Mouse (Mus musculus): ENCODE measurements at regions not wholly inside any gene's neighbourhood (a gene's known extent, or its start where the extent isn't known, plus 50 kb on each side); places are given as distances from the start of the nearest gene placed in this dataset.
A peak's percentile ranks its signal among the peaks of the same experiment; 100 is the strongest.

- DNase-seq (ENCODE audit: low spot score in 2 of 2) = no peak
These were observed 86.9 kb downstream of the Ndufa10 start for GRCm38 (mm10) chr1:92386752-92387151.

- no peak for DNase-seq (ENCODE audit: low spot score in 2 of 2)
These were observed 88.7 kb downstream of the Ndufa10 start for GRCm38 (mm10) chr1:92384945-92385344.

- no peak for DNase-seq (ENCODE audit: low spot score in 2 of 2)
These were observed 89.9 kb downstream of the Ndufa10 start for GRCm38 (mm10) chr1:92383749-92384148.

- DNase-seq (ENCODE audit: low spot score in 2 of 2) = no peak
These were observed 94.2 kb downstream of the Ndufa10 start for GRCm38 (mm10) chr1:92379510-92379886.

- no peak for DNase-seq (ENCODE audit: low spot score in 2 of 2)
These were observed 94.7 kb downstream of the Ndufa10 start for GRCm38 (mm10) chr1:92378741-92379509.

- no peak for DNase-seq (ENCODE audit: low spot score in 2 of 2)
These were observed 97.2 kb downstream of the Ndufa10 start for GRCm38 (mm10) chr1:92376456-92376855.

- DNase-seq (ENCODE audit: low spot score in 2 of 2) = peak; percentile 2 to 7
These were observed 101.3 kb downstream of the Ndufa10 start for GRCm38 (mm10) chr1:92372222-92372990.

GRCm38 (mm10) chr1:92371357-92371981 is 102.2 kb downstream of the Ndufa10 start:
- peak; percentile 5 to 25 for DNase-seq (ENCODE audit: low spot score in 2 of 2)

GRCm38 (mm10) chr1:92370842-92371241 is 102.8 kb downstream of the Ndufa10 start:
- no peak for DNase-seq (ENCODE audit: low spot score in 2 of 2)

GRCm38 (mm10) chr1:92369972-92370371 is 103.7 kb downstream of the Ndufa10 start:
- no peak for DNase-seq (ENCODE audit: low spot score in 2 of 2)

GRCm38 (mm10) chr1:92366249-92366648 is 107.4 kb downstream of the Ndufa10 start:
- no peak for DNase-seq (ENCODE audit: low spot score in 2 of 2)

GRCm38 (mm10) chr1:92365366-92366075 is 108.1 kb downstream of the Ndufa10 start:
- DNase-seq (ENCODE audit: low spot score in 2 of 2) = no peak

- no peak for DNase-seq (ENCODE audit: low spot score in 2 of 2)
These were observed 112.0 kb downstream of the Ndufa10 start for GRCm38 (mm10) chr1:92361677-92362076.

GRCm38 (mm10) chr1:92360255-92360654 is 113.4 kb downstream of the Ndufa10 start:
- peak in 1 of 2 experiments; percentile 13 for DNase-seq (ENCODE audit: low spot score in 2 of 2)

GRCm38 (mm10) chr1:92359473-92359872 is 114.2 kb downstream of the Ndufa10 start:
- no peak for DNase-seq (ENCODE audit: low spot score in 2 of 2)

- DNase-seq (ENCODE audit: low spot score in 2 of 2) = no peak
These were observed 114.8 kb downstream of the Ndufa10 start for GRCm38 (mm10) chr1:92358758-92359287.

GRCm38 (mm10) chr1:92348353-92349005 is 125.2 kb downstream of the Ndufa10 start:
- DNase-seq (ENCODE audit: low spot score in 2 of 2) = no peak

- no peak for DNase-seq (ENCODE audit: low spot score in 2 of 2)
These were observed 126.0 kb downstream of the Ndufa10 start for GRCm38 (mm10) chr1:92347656-92348055.

GRCm38 (mm10) chr1:92343768-92344167 is 129.9 kb downstream of the Ndufa10 start:
- no peak for DNase-seq (ENCODE audit: low spot score in 2 of 2)

GRCm38 (mm10) chr1:92343161-92343598 is 130.5 kb downstream of the Ndufa10 start:
- no peak for DNase-seq (ENCODE audit: low spot score in 2 of 2)

Data from natural killer cell, adult 2 months (primary cell).